Mouse (Mus musculus) small intestine, adult 10 weeks (tissue): ENCODE results near the gene Cnksr2. TPM values are rescaled to one million over a fixed set of nuclear protein-coding genes. Genes with fewer than 3 reads are reported as not detected.

Experiments used
- polyA plus RNA-seq: library from polyadenylated mRNA; stranded (reverse); fragments of 350-450 nt; fragmentation: Illumina TruSeq; extraction: RNeasy Lipid Tissue Mini Kit (QIAGEN cat#74804); gene quantifications from one replicate; pipeline ENCODE4 v1.2.3, GENCODE M21; 2014; ENCODE audit warnings: low replicate concordance

The Cnksr2 gene
- polyA plus RNA-seq = 0.15 TPM

DNA sequence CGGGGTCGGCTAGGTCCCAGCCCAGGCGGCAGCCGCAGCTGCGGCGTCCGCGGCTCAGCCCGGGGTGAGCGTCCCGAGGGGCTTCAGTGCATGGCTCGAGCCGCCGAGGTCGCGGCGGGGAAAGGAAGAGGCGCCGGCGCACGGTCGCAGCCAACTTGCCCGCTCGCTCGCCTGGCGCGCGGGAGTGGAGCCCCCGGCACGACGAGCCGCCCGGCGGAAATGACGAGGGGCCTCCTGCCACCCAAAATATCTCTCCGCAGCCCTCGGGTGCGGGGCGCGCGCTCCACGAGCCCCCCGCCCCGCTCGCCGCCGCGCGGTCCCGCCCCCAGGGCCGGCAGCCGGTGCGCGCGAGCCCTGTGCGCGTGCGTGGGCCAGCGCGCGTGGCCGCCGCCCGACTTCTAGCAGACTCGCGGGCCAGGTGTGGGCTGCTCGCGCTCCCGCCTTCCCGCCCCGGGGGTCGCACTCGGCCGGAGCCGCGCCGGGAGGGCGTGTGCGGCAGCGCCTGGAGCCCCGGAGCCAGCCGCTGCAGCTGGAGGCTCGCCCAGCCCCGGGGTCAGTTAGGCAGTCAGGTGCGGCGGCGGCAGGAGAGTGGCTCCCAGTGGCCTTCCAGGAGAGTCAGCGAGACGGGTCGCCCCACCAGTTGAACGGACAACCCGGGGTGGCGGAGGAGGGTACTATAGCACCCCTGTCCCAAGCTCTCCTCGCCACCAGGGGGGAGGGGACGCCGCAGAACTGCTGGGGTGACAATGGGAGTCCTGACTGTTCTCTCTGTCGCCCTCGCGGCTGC lies at the start of gene Cnksr2:
Gene Cnksr2 (minus strand): TSS at position 238 of the 787 bp plus-strand sequence.

DNA sequence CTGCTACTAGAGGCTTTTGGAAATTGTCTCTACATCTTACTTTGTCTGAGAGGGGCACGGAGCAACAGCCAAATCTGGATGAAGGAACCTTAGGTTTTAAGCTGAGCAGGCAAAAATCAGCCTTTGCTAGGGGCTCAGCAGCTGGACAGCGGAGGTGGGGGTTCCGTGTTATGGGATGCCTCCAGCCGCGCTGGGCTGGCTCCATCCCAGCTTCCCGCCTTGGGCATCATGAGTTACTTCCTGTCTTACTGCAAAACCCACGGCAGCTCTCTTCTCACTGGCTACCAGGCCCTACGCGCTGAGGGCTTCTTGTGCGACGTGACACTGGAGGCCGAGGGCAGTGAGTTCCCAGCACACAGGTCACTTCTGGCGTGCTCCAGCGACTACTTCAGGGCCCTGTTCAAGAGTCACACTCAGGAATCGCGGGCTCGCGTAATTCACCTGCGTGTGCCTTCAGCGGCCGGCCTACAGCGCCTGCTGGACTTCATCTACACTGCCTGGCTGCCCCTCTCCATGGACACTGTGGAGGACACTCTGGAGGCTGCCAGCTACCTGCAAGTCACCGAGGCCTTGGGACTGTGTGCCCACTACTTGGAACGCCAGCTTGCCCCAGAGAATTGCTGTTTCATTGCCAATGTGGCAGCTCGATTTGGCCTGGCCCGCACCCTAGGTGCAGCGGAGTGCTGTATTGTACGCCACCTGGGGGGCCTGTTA lies 224.7 kb downstream of the Cnksr2 start, which contains the start of gene Klhl34:
Gene Klhl34 (plus strand): TSS at position 229 of the 714 bp plus-strand sequence.

Other genes starting within 250 kb of the Cnksr2 start
- not detected for gene Klhl34, start 224.9 kb downstream of the Cnksr2 start, polyA plus RNA-seq